Mouse (Mus musculus): ENCODE results near the gene Kif21b. TPM values are rescaled to one million over a fixed set of nuclear protein-coding genes. Genes with fewer than 3 reads are reported as not detected.

The Kif21b gene
- polyA plus RNA-seq, 1 experiment from 2014 or later = 2.5 TPM

DNA sequence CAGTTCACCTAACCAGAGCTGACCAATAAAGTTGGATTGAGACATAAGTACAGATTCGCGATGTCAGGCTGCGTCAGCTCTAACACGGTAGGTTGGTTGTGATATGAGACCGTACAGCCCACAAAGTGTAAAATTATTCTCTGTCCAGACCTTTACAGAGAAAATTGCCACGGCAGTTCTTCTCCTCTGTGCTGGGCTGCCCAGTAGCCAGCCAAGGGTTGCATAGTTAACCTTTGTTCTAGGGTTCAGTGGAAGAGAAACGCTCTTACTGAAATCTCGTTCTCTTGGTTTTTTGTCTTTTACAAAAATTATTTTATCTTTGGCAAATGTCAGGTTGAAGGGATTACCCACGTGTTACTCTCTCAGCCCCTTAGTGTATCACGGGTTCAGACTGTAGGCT is 91.2 kb downstream of the Kif21b start:
- no peak overlapping the region for H3K9ac ChIP-seq
- H3K36me3 ChIP-seq = peaks cover 62% of the 10 kb centered on the region
- H3K27ac ChIP-seq = no peak overlapping the region
- no peaks in the 10 kb centered on the region for H3K27me3 ChIP-seq
- no peak for ATAC-seq (replicated peaks; ENCODE audit: low FRiP score)
- peaks cover 3% of the 10 kb centered on the region for H3K4me1 ChIP-seq
- H3K9me3 ChIP-seq (replicated peaks) = no peaks in the 10 kb centered on the region
- H3K4me2 ChIP-seq = no peak overlapping the region
- no peak overlapping the region for H3K4me3 ChIP-seq (replicated peaks)
- 74% methylated on average over 10 of the region's 10 CpGs for WGBS

DNA sequence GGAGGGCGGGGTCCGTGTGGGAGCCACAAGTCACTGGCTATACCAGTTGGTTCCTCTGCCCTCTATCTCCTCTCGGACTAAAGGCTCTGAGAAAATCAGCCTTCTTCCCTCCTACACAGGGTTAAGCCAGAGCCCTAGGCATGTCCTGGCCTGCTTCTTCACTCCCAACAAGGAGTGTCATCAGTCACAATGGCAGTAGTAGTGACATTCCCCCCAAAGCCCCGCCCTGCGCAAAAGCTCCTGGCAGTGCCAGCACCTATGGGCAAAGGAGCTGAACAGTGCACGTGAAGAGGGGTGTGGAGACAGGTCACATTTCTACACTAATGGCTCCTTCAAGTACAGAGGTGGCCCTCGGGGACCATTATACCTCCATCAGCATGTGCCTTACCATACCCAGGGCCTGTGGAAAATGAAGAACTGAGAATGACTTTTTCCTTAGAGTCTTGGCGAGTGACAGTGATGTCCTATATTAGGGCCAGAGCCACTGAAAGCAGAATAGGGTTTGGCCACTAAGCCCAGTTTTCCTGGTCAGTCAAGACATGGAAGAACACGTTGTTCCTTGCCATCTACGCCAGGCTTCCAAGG is 92.7 kb downstream of the Kif21b start:
- no peaks in the 10 kb centered on the region for H3K27me3 ChIP-seq
- H3K36me3 ChIP-seq = peaks cover 49% of the 10 kb centered on the region
- no peaks in the 10 kb centered on the region for H3K9me3 ChIP-seq (replicated peaks)
- H3K4me2 ChIP-seq = no peak overlapping the region
- peaks cover 17% of the 10 kb centered on the region for H3K4me1 ChIP-seq
- 93% methylated on average over 10 of the region's 10 CpGs for WGBS
- no peak overlapping the region for H3K4me3 ChIP-seq (replicated peaks)
- ATAC-seq (replicated peaks; ENCODE audit: low FRiP score) = no peak
- H3K9ac ChIP-seq = no peak overlapping the region
- H3K27ac ChIP-seq = no peak overlapping the region

DNA sequence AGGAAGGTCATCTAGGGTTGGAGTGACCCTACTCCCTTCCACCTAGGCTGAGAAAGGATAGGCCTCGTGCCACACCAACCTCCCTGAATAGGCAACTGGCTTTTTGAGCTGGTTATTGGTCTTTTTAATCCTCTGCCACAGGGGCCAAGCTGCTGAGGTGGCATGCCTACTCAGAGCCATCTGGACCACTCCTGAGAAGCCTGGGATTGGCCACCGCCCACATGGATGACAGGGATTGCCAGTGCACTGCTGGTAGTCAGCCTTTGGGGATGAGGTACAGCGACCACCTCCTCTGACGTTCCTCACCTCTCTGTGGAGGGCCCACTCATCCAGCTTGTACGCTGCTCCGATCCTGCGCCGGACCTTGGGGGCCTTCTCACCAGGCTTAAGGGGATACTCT is 94.7 kb downstream of the Kif21b start:
- no peak overlapping the region for H3K4me2 ChIP-seq
- H3K27ac ChIP-seq = no peak overlapping the region
- H3K36me3 ChIP-seq = peaks cover 36% of the 10 kb centered on the region
- no peak for ATAC-seq (replicated peaks; ENCODE audit: low FRiP score)
- H3K4me3 ChIP-seq (replicated peaks) = no peak overlapping the region
- no peaks in the 10 kb centered on the region for H3K9me3 ChIP-seq (replicated peaks)
- 97% methylated on average over 8 of the region's 8 CpGs for WGBS
- peaks cover 37% of the 10 kb centered on the region for H3K4me1 ChIP-seq
- H3K27me3 ChIP-seq = no peaks in the 10 kb centered on the region
- H3K9ac ChIP-seq = no peak overlapping the region

DNA sequence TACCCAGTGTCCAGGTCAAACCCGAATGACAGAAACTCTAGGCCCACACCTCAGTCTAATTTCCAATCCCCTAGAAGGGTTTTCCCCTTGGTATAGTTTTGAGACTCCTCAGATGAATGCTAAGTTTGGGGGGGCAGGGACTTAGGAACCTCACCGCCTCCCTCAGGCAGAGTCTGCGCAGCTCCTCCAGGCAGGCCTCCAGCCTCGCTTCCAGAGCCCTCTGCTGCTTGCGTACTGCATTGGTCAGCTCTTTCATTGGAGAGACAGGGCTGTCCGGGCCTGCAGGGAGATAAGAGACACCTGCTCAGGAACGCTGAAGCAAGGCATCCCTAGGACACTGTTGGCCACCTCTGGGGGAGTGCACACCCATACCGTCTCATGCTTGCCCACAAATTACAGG is 95.4 kb downstream of the Kif21b start:
- Histone ChIP-seq H3K27me3 (0 out of 2 replicates have a peak, but pooled peaks cover 6% of the 10 kb centered on the region), H3K36me3 (peaks cover 36% of the 10 kb centered on the region), H3K9ac (no peak overlapping the region), H3K4me3 (replicated peaks) (no peak overlapping the region), H3K9me3 (replicated peaks) (no peaks in the 10 kb centered on the region), H3K27ac (no peak overlapping the region), H3K4me2 (no peak overlapping the region), H3K4me1 (peaks cover 45% of the 10 kb centered on the region)
- 80% methylated on average over 8 of the region's 8 CpGs for WGBS
- no peak for ATAC-seq (replicated peaks; ENCODE audit: low FRiP score)

Other genes starting within 250 kb of the Kif21b start
- 0.35 and 0.57 TPM in 2 replicates for gene Pkp1, start 212.2 kb upstream of the Kif21b start, polyA plus RNA-seq (2015; fragmentation: Nextera tagmentation; extraction: Ambion mirVana)
- 0.12 and 0.14 TPM in 2 replicates for gene Igfn1, start 125.0 kb upstream of the Kif21b start, polyA plus RNA-seq (2015; fragmentation: Nextera tagmentation; extraction: Ambion mirVana)
- gene Tmem9, start 123.2 kb upstream of the Kif21b start, polyA plus RNA-seq (2015; fragmentation: Nextera tagmentation; extraction: Ambion mirVana) = 206 and 224 TPM in 2 replicates
- not detected in 2 replicates for gene Ascl5, start 80.6 kb upstream of the Kif21b start, polyA plus RNA-seq (2015; fragmentation: Nextera tagmentation; extraction: Ambion mirVana)
- 0.49 and 0.57 TPM in 2 replicates for gene Cacna1s, start 78.6 kb upstream of the Kif21b start, polyA plus RNA-seq (2015; fragmentation: Nextera tagmentation; extraction: Ambion mirVana)
- 0.30 and 0.48 TPM in 2 replicates for gene Mroh3, start 81.4 kb downstream of the Kif21b start, polyA plus RNA-seq (2015; fragmentation: Nextera tagmentation; extraction: Ambion mirVana)
- gene Inava, start 102.9 kb downstream of the Kif21b start, polyA plus RNA-seq (2015; fragmentation: Nextera tagmentation; extraction: Ambion mirVana) = 16.0 and 17.1 TPM in 2 replicates
- not detected in 2 replicates for gene Gpr25, start 129.5 kb downstream of the Kif21b start, polyA plus RNA-seq (2015; fragmentation: Nextera tagmentation; extraction: Ambion mirVana)
- 9.0 and 9.9 TPM in 2 replicates for gene Camsap2, start 214.7 kb downstream of the Kif21b start, polyA plus RNA-seq (2015; fragmentation: Nextera tagmentation; extraction: Ambion mirVana)

All from kidney, embryonic 15.5 days (tissue).